Mouse (Mus musculus) yolk sac, embryonic 10.5 days (tissue): ENCODE measurements around the gene Atf5.

ENCODE experiments used
- DNase-seq: peaks from one replicate; pipeline ENCODE4 v3.0.0-alpha.2; 2017; ENCODE audit warnings: low spot score

Gene Atf5

GRCm38 (mm10) chr7:44850146-44850545, 33.7 kb upstream of the Atf5 start:
- DNase-seq, result peak; percentile 90

GRCm38 (mm10) chr7:44849416-44850111, 33.1 kb upstream of the Atf5 start:
- peak; percentile 96 for DNase-seq

- DNase-seq, result peak; percentile 99
Measured at GRCm38 (mm10) chr7:44848561-44849415, 32.3 kb upstream of the Atf5 start, which contains the start of the genes Akt1s1 and Tbc1d17. Akt1s1 (plus strand) TSS chr7:44848991. Tbc1d17 (minus strand) TSS chr7:44849079.

- no peak for DNase-seq
Measured at GRCm38 (mm10) chr7:44847772-44848171, 31.3 kb upstream of the Atf5 start.

- no peak for DNase-seq
Measured at GRCm38 (mm10) chr7:44846804-44847203, 30.3 kb upstream of the Atf5 start.

- no peak for DNase-seq
Measured at GRCm38 (mm10) chr7:44845006-44845405, 28.5 kb upstream of the Atf5 start.

GRCm38 (mm10) chr7:44841825-44842463, 25.5 kb upstream of the Atf5 start:
- DNase-seq, result no peak

GRCm38 (mm10) chr7:44840426-44840825, 24.0 kb upstream of the Atf5 start:
- DNase-seq, result no peak

- DNase-seq, result peak; percentile 43
Measured at GRCm38 (mm10) chr7:44839491-44840191, 23.2 kb upstream of the Atf5 start.

- DNase-seq, result no peak
Measured at GRCm38 (mm10) chr7:44839171-44839490, 22.7 kb upstream of the Atf5 start.

GRCm38 (mm10) chr7:44838073-44838472, 21.6 kb upstream of the Atf5 start:
- no peak for DNase-seq

- DNase-seq, result no peak
Measured at GRCm38 (mm10) chr7:44836423-44837053, 20.1 kb upstream of the Atf5 start.

- DNase-seq, result no peak
Measured at GRCm38 (mm10) chr7:44836016-44836404, 19.6 kb upstream of the Atf5 start.

GRCm38 (mm10) chr7:44835373-44836015, 19.0 kb upstream of the Atf5 start:
- no peak for DNase-seq

GRCm38 (mm10) chr7:44832763-44833162, 16.3 kb upstream of the Atf5 start:
- DNase-seq, result no peak

GRCm38 (mm10) chr7:44828706-44829105, 12.2 kb upstream of the Atf5 start:
- no peak for DNase-seq

- DNase-seq, result no peak
Measured at GRCm38 (mm10) chr7:44826771-44827170, 10.3 kb upstream of the Atf5 start.

- peak; percentile 49 for DNase-seq
Measured at GRCm38 (mm10) chr7:44824872-44825271, 8.4 kb upstream of the Atf5 start.

GRCm38 (mm10) chr7:44823409-44823808, 7.0 kb upstream of the Atf5 start:
- no peak for DNase-seq

GRCm38 (mm10) chr7:44821666-44822448, 5.4 kb upstream of the Atf5 start:
- no peak for DNase-seq
